Mouse (Mus musculus) stomach, embryonic 16.5 days (tissue): ENCODE data around the gene 4930404H24Rik. TPM values are rescaled to one million over a fixed set of nuclear protein-coding genes. Genes with fewer than 3 reads are reported as not detected.

ENCODE experiments used
- ATAC-seq: fragments of 200-750 bp; cut with Nextera tagmentation; 2 replicates; pipeline ENCODE4 v1.8.0; 2017; ENCODE audit warnings: moderate number of reproducible peaks, moderate TSS enrichment; ENCODE audit not compliant: insufficient read depth, low FRiP score
- H3K27ac ChIP-seq: fragments of 300-500 bp; sonication (generic); 2 replicates; pipeline ENCODE4 v1.5.1; 2014; ENCODE audit warnings: low read length
- H3K27me3 ChIP-seq: fragments of 300-500 bp; sonication (generic); 2 replicates; pipeline ENCODE4 v1.6.1; 2014; ENCODE audit warnings: low read length, control low read depth, mixed read lengths; ENCODE audit not compliant: control insufficient read depth, insufficient read depth
- H3K36me3 ChIP-seq: fragments of 300-500 bp; sonication (generic); 2 replicates; pipeline ENCODE4 v1.6.1; 2014; ENCODE audit warnings: low read length; ENCODE audit not compliant: control insufficient read depth, insufficient read depth
- H3K4me1 ChIP-seq: fragments of 300-500 bp; sonication (generic); 2 replicates; pipeline ENCODE4 v1.6.1; 2014; ENCODE audit warnings: low read length, control low read depth, mixed read lengths; ENCODE audit not compliant: control insufficient read depth, insufficient read depth
- H3K4me2 ChIP-seq: fragments of 300-500 bp; sonication (generic); 2 replicates; pipeline ENCODE4 v1.6.1; 2014; ENCODE audit warnings: low read depth, low read length, mixed read lengths
- H3K4me3 ChIP-seq: fragments of 300-500 bp; sonication (generic); replicated peaks from 2 replicates; pipeline ENCODE4 v1.5.1; 2014; ENCODE audit warnings: mild to moderate bottlenecking, low read length
- H3K9ac ChIP-seq: fragments of 300-500 bp; sonication (generic); 2 replicates; pipeline ENCODE4 v1.6.1; 2014; ENCODE audit warnings: low read length
- H3K9me3 ChIP-seq: fragments of 300-500 bp; sonication (generic); replicated peaks from 2 replicates; pipeline ENCODE4 v1.6.1; 2016; ENCODE audit warnings: low read length, control low read depth; ENCODE audit not compliant: control insufficient read depth
- WGBS: fragments of 180-500 bp; shearing (Covaris S2); extraction: QIAGEN DNeasy Blood & Tissue Kit; methylation state at CpG from one replicate; pipeline ENCODE4 v1.1.7; 2014; 5-methylcytosine and 5-hydroxymethylcytosine counted together
- polyA plus RNA-seq: library from polyadenylated mRNA; unstranded; fragments of >200 nt; fragmentation: Nextera tagmentation; extraction: Ambion mirVana; gene quantifications from 2 replicates; pipeline ENCODE4 v1.2.1, GENCODE M21; 2015

Gene 4930404H24Rik
- polyA plus RNA-seq, 1 experiment from 2014 or later: not detected

- H3K36me3 ChIP-seq: no peaks in the 10 kb centered on the region
- 78% methylated on average over 3 of the region's 3 CpGs for WGBS
- no peaks in the 10 kb centered on the region; the same call in 1 of the 2 replicates for H3K27me3 ChIP-seq
- no peak overlapping the region for H3K4me2 ChIP-seq
- H3K9ac ChIP-seq: no peak overlapping the region
- no peak overlapping the region for H3K27ac ChIP-seq
- no peak overlapping the region for H3K4me3 ChIP-seq
- H3K9me3 ChIP-seq: no peaks in the 10 kb centered on the region
- no peaks in the 10 kb centered on the region for H3K4me1 ChIP-seq
- no peak for ATAC-seq
Observed at GRCm38 (mm10) chr2:153538898-153539297, 46.3 kb downstream of the 4930404H24Rik start.

DNA sequence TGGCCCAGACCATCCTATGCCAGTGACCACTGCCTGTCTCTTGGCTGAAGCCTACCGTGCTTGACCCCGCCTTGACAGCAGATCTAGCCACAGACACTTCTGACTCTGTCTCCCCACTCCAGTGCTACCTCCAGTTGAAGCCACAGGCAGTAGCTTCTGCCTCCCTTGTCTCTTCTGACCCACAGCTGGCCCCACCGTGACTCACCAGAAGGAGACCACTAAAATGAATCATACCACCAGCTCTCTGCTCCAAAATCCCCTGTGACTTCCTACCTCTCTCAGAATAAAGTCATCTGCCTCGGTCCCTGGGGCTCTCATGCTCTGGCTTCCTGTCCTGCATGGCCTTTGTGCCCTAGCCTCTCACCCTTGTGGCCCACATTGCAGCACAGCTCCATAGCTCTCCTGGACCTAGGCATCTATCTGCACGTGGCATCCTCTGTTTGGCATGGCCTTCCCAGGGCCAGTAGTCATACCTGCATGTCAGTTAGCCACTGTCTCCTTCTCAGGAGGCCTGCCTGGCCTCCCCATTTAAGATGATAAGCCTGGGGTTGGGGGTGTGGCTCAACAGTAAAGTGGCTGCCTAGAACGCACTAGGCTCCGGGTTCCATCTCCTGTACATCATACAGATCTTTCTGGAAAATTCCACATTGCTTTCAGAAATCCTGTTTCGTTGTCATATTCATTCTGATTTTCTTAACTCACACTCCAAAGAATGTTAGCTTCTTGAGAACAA lies 50.5 kb downstream of the 4930404H24Rik start:
- 77% methylated on average over 8 of the region's 8 CpGs for WGBS
- no peak overlapping the region for H3K4me3 ChIP-seq
- H3K27me3 ChIP-seq: no peaks in the 10 kb centered on the region; the same call in 1 of the 2 replicates
- H3K36me3 ChIP-seq: no peaks in the 10 kb centered on the region
- H3K9ac ChIP-seq: no peak overlapping the region
- H3K4me1 ChIP-seq: peaks cover 6% of the 10 kb centered on the region; the same call in 1 of the 2 replicates
- no peaks in the 10 kb centered on the region for H3K9me3 ChIP-seq
- no peak for ATAC-seq
- H3K4me2 ChIP-seq: no peak overlapping the region
- H3K27ac ChIP-seq: no peak overlapping the region

Other genes starting within 250 kb of the 4930404H24Rik start
- 6.7 TPM in 2 replicates for gene Kif3b, start 201.4 kb upstream of the 4930404H24Rik start, polyA plus RNA-seq
- 6.4 and 7.2 TPM in 2 replicates for gene Asxl1, start 147.0 kb upstream of the 4930404H24Rik start, polyA plus RNA-seq
- gene Nol4l, start 37.2 kb downstream of the 4930404H24Rik start, polyA plus RNA-seq: 11.3 and 11.5 TPM in 2 replicates
- gene Commd7, start 140.0 kb downstream of the 4930404H24Rik start, polyA plus RNA-seq: 72.0 and 75.0 TPM in 2 replicates
- gene Dnmt3b, start 156.7 kb downstream of the 4930404H24Rik start, polyA plus RNA-seq: 6.5 and 7.0 TPM in 2 replicates
- gene Dnmt3c, start 203.9 kb downstream of the 4930404H24Rik start, polyA plus RNA-seq: 0.06 TPM in 1 of 2 replicates, not detected in the other
- 212 and 252 TPM in 2 replicates for gene Mapre1, start 248.5 kb downstream of the 4930404H24Rik start, polyA plus RNA-seq